Mouse (Mus musculus) heart, adult 18-20 months (tissue): ENCODE results near the gene Ect2l. TPM values are rescaled to one million over a fixed set of nuclear protein-coding genes. Genes with fewer than 3 reads are reported as not detected.

Experiments
- DNase-seq, 2 experiments: peaks; one replicate each; pipeline ENCODE4 v3.0.0; 2021 to 2022; ENCODE audit warnings: mixed read lengths in 1 of 2
- long read RNA-seq, 2 experiments: library from polyadenylated mRNA; stranded (forward); transcript quantifications; one replicate each; pipeline ENCODE4 v2.0.0; 2021
- total RNA-seq, 2 experiments: library from RNA; stranded (reverse); gene quantifications; 2 replicates each; pipeline ENCODE4 v1.2.3; 2021

The Ect2l gene
- total RNA-seq: under 1 TPM in 1 of 2 experiments, not detected in 1; 0.26 TPM
- long read RNA-seq, experiment 1: 0 reads
- long read RNA-seq, experiment 2: 0 reads

- DNase-seq: peak; percentile 18 to 40
Measured at GRCm38 (mm10) chr10:18210726-18211125, at the start of gene Ect2l. Gene Ect2l, minus strand, starts transcription at chr10:18210890.

- no peak for DNase-seq
Measured at GRCm38 (mm10) chr10:18251345-18251744, 40.7 kb upstream of the Ect2l start.

- no peak for DNase-seq
Measured at GRCm38 (mm10) chr10:18243614-18244013, 32.9 kb upstream of the Ect2l start.

- DNase-seq: peak; percentile 60 to 81
Measured at GRCm38 (mm10) chr10:18237191-18237590, 26.5 kb upstream of the Ect2l start.

GRCm38 (mm10) chr10:18236328-18236927 lies 25.7 kb upstream of the Ect2l start:
- peak in 1 of 2 experiments; percentile 7 for DNase-seq

GRCm38 (mm10) chr10:18235402-18235747 lies 24.7 kb upstream of the Ect2l start:
- peak in 1 of 2 experiments; percentile 7 for DNase-seq

- DNase-seq: peak; percentile 97 to 98
Measured at GRCm38 (mm10) chr10:18234560-18235401, 24.1 kb upstream of the Ect2l start, which contains the start of gene Ccdc28a. Gene Ccdc28a, minus strand, starts transcription at chr10:18234998.

- no peak for DNase-seq
Measured at GRCm38 (mm10) chr10:18233891-18234290, 23.2 kb upstream of the Ect2l start.

- DNase-seq: no peak
Measured at GRCm38 (mm10) chr10:18224386-18224785, 13.7 kb upstream of the Ect2l start.

- DNase-seq: no peak
Measured at GRCm38 (mm10) chr10:18219351-18219750, 8.7 kb upstream of the Ect2l start.

- DNase-seq: no peak
Measured at GRCm38 (mm10) chr10:18214124-18214523, 3.4 kb upstream of the Ect2l start.

- DNase-seq: no peak
Measured at GRCm38 (mm10) chr10:18213373-18213772, 2.7 kb upstream of the Ect2l start.

GRCm38 (mm10) chr10:18210119-18210518 lies 571 bp downstream of the Ect2l start:
- peak in 1 of 2 experiments; percentile 18 for DNase-seq

- DNase-seq: no peak
Measured at GRCm38 (mm10) chr10:18204067-18204466, 6.6 kb downstream of the Ect2l start.

- no peak for DNase-seq
Measured at GRCm38 (mm10) chr10:18202401-18202800, 8.3 kb downstream of the Ect2l start.

GRCm38 (mm10) chr10:18200656-18201055 lies 10.0 kb downstream of the Ect2l start:
- no peak for DNase-seq

GRCm38 (mm10) chr10:18199919-18200318 lies 10.8 kb downstream of the Ect2l start:
- no peak for DNase-seq

- no peak for DNase-seq
Measured at GRCm38 (mm10) chr10:18198286-18199015, 12.2 kb downstream of the Ect2l start.

- peak; percentile 74 to 91 for DNase-seq
Measured at GRCm38 (mm10) chr10:18197206-18197979, 13.3 kb downstream of the Ect2l start.

GRCm38 (mm10) chr10:18194737-18195141 lies 16.0 kb downstream of the Ect2l start:
- no peak for DNase-seq

- DNase-seq: no peak
Measured at GRCm38 (mm10) chr10:18194156-18194555, 16.5 kb downstream of the Ect2l start.

GRCm38 (mm10) chr10:18193221-18193620 lies 17.5 kb downstream of the Ect2l start:
- DNase-seq: no peak
